Mouse (Mus musculus): Measurements from ENCODE around the gene Mpc1. TPM values are rescaled to one million over a fixed set of nuclear protein-coding genes. Genes with fewer than 3 reads are reported as not detected.

The Mpc1 gene
- total and polyA plus RNA-seq, 2 experiments from 2014 or later: 744 to 986 TPM

DNA sequence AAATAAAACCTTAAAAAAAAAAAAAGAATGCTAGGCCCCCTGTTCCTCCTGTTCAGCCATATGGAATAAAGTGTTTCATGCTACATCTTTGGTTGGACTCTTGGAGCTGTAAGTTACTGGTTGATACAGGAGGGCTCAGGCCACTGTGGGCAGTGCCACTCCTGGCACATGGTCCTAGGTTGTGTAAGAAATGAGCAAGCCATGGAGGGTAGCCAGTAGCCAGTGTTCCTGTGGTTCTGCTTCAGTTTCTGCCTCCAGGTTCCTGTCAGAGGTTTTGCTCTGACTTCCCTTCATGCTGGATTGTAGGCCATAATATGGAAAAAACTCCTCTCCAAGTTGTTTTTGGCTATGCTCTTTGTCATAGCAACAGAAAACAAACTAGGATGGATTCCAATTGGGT is 8.0 kb downstream of the Mpc1 start:
- H3K36me3 ChIP-seq (replicated peaks; ENCODE audit: control insufficient read depth, insufficient read depth, low read length): peaks cover 17% of the 10 kb centered on the region; the same call in 1 of the 2 replicates
- no peaks in the 10 kb centered on the region for H3K9me3 ChIP-seq (replicated peaks; ENCODE audit: control insufficient read depth, low read length)
- H3K4me1 ChIP-seq (ENCODE audit: control insufficient read depth, insufficient read depth): no peaks in the 10 kb centered on the region
- ATAC-seq (ENCODE audit: insufficient read depth, low read depth): no peak
- H3K9ac ChIP-seq (replicated peaks; ENCODE audit: low read depth, low read length): no peak overlapping the region
- no peak overlapping the region for H3K4me3 ChIP-seq (ENCODE audit: low read depth, low read length)
- no peak for TF ChIP-seq CTCF (IDR thresholded peaks at IDR 0.05; ENCODE audit: low read depth)
- no peak for TF ChIP-seq EP300 (IDR thresholded peaks at IDR 0.05; ENCODE audit: low read depth)
- H3K4me2 ChIP-seq (ENCODE audit: low read depth, low read length): no peak overlapping the region
- H3K27me3 ChIP-seq (ENCODE audit: control insufficient read depth, insufficient read depth, low read length): no peaks in the 10 kb centered on the region
- H3K27ac ChIP-seq (ENCODE audit: low read depth): no peak overlapping the region
- no peak for DNase-seq (ENCODE audit: low spot score)

DNA sequence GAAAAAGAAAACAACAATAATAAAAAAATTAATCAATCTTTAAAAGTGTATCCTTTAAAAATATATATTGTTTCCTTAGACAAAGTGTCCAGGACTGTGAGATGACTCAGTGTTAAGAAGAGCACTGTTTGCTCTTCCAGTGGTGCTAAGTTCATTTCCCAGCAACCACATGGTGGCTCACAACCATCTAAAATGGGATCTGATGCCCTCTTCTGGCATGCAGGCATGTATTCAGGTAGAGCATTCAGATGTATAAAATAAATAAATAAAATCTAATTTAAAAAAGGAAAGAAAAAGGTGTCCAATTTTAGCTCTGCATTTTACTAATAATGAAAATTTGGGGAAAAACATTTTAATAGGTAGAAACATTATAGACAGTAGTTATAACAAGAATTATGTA is 13.1 kb downstream of the Mpc1 start:
- Histone ChIP-seq H3K4me2 (ENCODE audit: low read depth, low read length) (no peak overlapping the region), H3K9me3 (replicated peaks; ENCODE audit: control insufficient read depth, low read length) (no peaks in the 10 kb centered on the region), H3K9ac (replicated peaks; ENCODE audit: low read depth, low read length) (no peak overlapping the region), H3K4me1 (ENCODE audit: control insufficient read depth, insufficient read depth) (no peaks in the 10 kb centered on the region), H3K4me3 (ENCODE audit: low read depth, low read length) (no peak overlapping the region), H3K27me3 (ENCODE audit: control insufficient read depth, insufficient read depth, low read length) (no peaks in the 10 kb centered on the region), H3K27ac (ENCODE audit: low read depth) (no peak overlapping the region), H3K36me3 (replicated peaks; ENCODE audit: control insufficient read depth, insufficient read depth, low read length) (peaks cover 34% of the 10 kb centered on the region)
- ATAC-seq (ENCODE audit: insufficient read depth, low read depth) (no peak), DNase-seq (ENCODE audit: low spot score) (no peak)
- no peak for TF ChIP-seq EP300 (IDR thresholded peaks at IDR 0.05; ENCODE audit: low read depth)
- 0 out of 2 replicates have a peak, but pooled peaks have one; percentile 4 for TF ChIP-seq CTCF (IDR thresholded peaks at IDR 0.05; ENCODE audit: low read depth)

DNA sequence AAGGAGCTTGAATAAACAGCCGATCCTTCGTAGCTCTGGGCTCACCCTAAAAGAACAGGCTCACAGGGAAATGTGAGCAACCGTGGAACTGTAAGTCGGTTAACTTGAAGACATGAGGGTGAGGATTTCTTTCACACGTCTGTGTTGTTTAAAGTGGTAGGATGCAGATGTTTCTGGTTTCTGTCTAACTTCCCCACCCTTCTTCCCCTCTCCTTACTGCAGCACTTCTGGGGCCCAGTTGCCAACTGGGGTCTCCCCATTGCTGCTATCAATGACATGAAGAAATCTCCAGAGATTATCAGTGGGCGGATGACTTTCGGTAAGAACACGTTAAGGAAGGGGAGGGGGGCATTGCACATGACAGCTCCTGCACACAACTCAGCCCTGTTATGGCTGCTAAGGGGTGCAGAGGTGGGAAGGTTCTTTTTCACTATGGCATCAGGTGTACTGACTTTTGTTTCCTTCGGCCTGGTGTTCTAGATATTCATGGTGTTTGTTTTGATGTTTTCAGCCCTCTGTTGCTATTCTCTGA is 13.7 kb downstream of the Mpc1 start:
- H3K36me3 ChIP-seq (replicated peaks; ENCODE audit: control insufficient read depth, insufficient read depth, low read length): peaks cover 34% of the 10 kb centered on the region
- H3K27ac ChIP-seq (ENCODE audit: low read depth): no peak overlapping the region
- no peak overlapping the region for H3K9ac ChIP-seq (replicated peaks; ENCODE audit: low read depth, low read length)
- H3K4me1 ChIP-seq (ENCODE audit: control insufficient read depth, insufficient read depth): no peaks in the 10 kb centered on the region
- H3K4me3 ChIP-seq (ENCODE audit: low read depth, low read length): no peak overlapping the region
- H3K4me2 ChIP-seq (ENCODE audit: low read depth, low read length): no peak overlapping the region
- TF ChIP-seq EP300 (IDR thresholded peaks at IDR 0.05; ENCODE audit: low read depth): no peak
- TF ChIP-seq CTCF (IDR thresholded peaks at IDR 0.05; ENCODE audit: low read depth): no peak
- no peaks in the 10 kb centered on the region for H3K9me3 ChIP-seq (replicated peaks; ENCODE audit: control insufficient read depth, low read length)
- DNase-seq (ENCODE audit: low spot score) (no peak), ATAC-seq (ENCODE audit: insufficient read depth, low read depth) (no peak)
- H3K27me3 ChIP-seq (ENCODE audit: control insufficient read depth, insufficient read depth, low read length): no peaks in the 10 kb centered on the region
- 77% methylated on average over 9 of the region's 9 CpGs for WGBS

DNA sequence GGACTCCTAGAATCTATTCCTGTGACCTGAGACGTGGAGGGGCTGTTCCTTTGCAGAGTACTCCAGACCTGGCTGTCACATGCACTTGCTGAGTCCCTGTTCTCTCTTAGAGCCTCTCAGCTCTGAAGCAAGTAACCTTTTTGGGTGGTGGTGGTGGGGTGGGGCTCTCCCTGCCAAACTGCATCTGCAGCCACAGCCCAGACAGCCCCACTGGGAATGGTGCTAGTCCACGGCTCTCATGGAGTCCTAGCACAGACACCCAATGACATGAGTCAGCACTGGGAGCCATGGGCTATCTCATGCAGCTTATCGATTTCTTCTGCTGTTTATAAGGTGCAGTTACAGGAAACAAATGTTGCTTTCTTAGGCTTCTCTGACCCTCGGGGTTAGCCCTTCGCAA is 15.0 kb downstream of the Mpc1 start:
- Histone ChIP-seq H3K27me3 (ENCODE audit: control insufficient read depth, insufficient read depth, low read length) (no peaks in the 10 kb centered on the region), H3K27ac (ENCODE audit: low read depth) (no peak overlapping the region), H3K4me1 (ENCODE audit: control insufficient read depth, insufficient read depth) (no peaks in the 10 kb centered on the region), H3K4me2 (ENCODE audit: low read depth, low read length) (no peak overlapping the region), H3K9me3 (replicated peaks; ENCODE audit: control insufficient read depth, low read length) (no peaks in the 10 kb centered on the region), H3K9ac (replicated peaks; ENCODE audit: low read depth, low read length) (no peak overlapping the region), H3K4me3 (ENCODE audit: low read depth, low read length) (no peak overlapping the region), H3K36me3 (replicated peaks; ENCODE audit: control insufficient read depth, insufficient read depth, low read length) (peaks cover 34% of the 10 kb centered on the region)
- 72% methylated on average over 5 of the region's 5 CpGs for WGBS
- no peak for TF ChIP-seq EP300 (IDR thresholded peaks at IDR 0.05; ENCODE audit: low read depth)
- TF ChIP-seq CTCF (IDR thresholded peaks at IDR 0.05; ENCODE audit: low read depth): no peak
- ATAC-seq (ENCODE audit: insufficient read depth, low read depth): no peak
- no peak for DNase-seq (ENCODE audit: low spot score)

DNA sequence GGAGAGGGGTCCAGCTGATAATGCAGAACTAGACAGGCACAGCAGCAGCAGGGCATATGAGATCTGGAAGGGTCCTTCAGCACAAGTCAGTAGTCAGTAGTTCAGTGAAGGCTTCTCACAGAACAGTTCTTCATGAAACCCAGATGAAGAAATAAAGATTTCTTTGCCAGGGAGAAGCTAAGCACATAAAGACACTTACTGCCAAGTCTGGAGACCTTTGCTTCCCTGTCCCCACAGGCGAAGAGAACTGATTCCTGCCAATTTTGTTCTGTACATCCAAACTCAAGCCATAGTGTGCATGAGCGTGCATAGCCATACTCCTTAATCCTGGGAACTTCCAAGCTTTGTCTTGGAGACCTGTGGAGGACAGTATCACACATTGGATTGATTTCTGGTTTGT is 15.6 kb downstream of the Mpc1 start:
- no peaks in the 10 kb centered on the region for H3K9me3 ChIP-seq (replicated peaks; ENCODE audit: control insufficient read depth, low read length)
- no peaks in the 10 kb centered on the region for H3K27me3 ChIP-seq (ENCODE audit: control insufficient read depth, insufficient read depth, low read length)
- ATAC-seq (ENCODE audit: insufficient read depth, low read depth) (no peak), DNase-seq (ENCODE audit: low spot score) (no peak)
- H3K27ac ChIP-seq (ENCODE audit: low read depth): no peak overlapping the region
- no peaks in the 10 kb centered on the region for H3K4me1 ChIP-seq (ENCODE audit: control insufficient read depth, insufficient read depth)
- TF ChIP-seq CTCF (IDR thresholded peaks at IDR 0.05; ENCODE audit: low read depth) (no peak), EP300 (IDR thresholded peaks at IDR 0.05; ENCODE audit: low read depth) (no peak)
- no peak overlapping the region for H3K4me2 ChIP-seq (ENCODE audit: low read depth, low read length)
- peaks cover 32% of the 10 kb centered on the region for H3K36me3 ChIP-seq (replicated peaks; ENCODE audit: control insufficient read depth, insufficient read depth, low read length)
- H3K9ac ChIP-seq (replicated peaks; ENCODE audit: low read depth, low read length): no peak overlapping the region
- WGBS: 84% methylated on average over 2 of the region's 2 CpGs
- H3K4me3 ChIP-seq (ENCODE audit: low read depth, low read length): no peak overlapping the region

DNA sequence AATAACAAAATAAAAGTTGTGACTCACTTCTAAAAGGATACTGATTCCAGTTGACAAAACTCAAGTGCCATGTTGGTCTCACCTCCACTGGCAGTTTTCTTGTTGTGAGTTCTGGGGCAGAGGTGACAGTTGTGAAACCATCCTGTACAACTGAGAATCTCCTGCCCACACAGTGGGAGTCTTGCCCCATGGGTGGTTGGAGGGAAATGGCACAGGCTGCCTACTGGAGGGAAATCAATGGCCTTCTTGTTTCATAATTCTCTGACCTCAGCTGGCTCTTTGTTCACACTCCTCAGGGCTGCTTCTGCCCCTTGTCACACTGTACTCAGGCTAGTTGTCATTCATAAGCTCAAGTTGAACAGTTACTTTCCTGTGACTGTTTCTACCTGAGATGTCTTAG is 16.8 kb downstream of the Mpc1 start:
- peaks cover 26% of the 10 kb centered on the region for H3K36me3 ChIP-seq (replicated peaks; ENCODE audit: control insufficient read depth, insufficient read depth, low read length)
- no peak overlapping the region for H3K4me3 ChIP-seq (ENCODE audit: low read depth, low read length)
- TF ChIP-seq CTCF (IDR thresholded peaks at IDR 0.05; ENCODE audit: low read depth) (no peak), EP300 (IDR thresholded peaks at IDR 0.05; ENCODE audit: low read depth) (no peak)
- no peak overlapping the region for H3K27ac ChIP-seq (ENCODE audit: low read depth)
- H3K4me2 ChIP-seq (ENCODE audit: low read depth, low read length): no peak overlapping the region
- DNase-seq (ENCODE audit: low spot score) (no peak), ATAC-seq (ENCODE audit: insufficient read depth, low read depth) (no peak)
- no peaks in the 10 kb centered on the region for H3K27me3 ChIP-seq (ENCODE audit: control insufficient read depth, insufficient read depth, low read length)
- H3K9me3 ChIP-seq (replicated peaks; ENCODE audit: control insufficient read depth, low read length): no peaks in the 10 kb centered on the region
- no peak overlapping the region for H3K9ac ChIP-seq (replicated peaks; ENCODE audit: low read depth, low read length)
- H3K4me1 ChIP-seq (ENCODE audit: control insufficient read depth, insufficient read depth): no peaks in the 10 kb centered on the region
